Mouse (Mus musculus): Measurements from ENCODE around the gene 2900026A02Rik.

GRCm38 (mm10) chr5:113226632-113227102 is 5.6 kb upstream of the 2900026A02Rik start, which contains the start of gene Tmem211:
- TF ChIP-seq ZC3H11A (IDR thresholded peaks at IDR 0.05; ENCODE audit: low read depth, low read length), result no peak
- TF ChIP-seq POLR2A (IDR thresholded peaks at IDR 0.05; ENCODE audit: control insufficient read depth in 1 of 2, insufficient read depth in 1 of 2, low read depth in 1 of 2, low read length in 2 of 2, poor library complexity in 1 of 2), result no peak
- TF ChIP-seq NELFE (IDR thresholded peaks at IDR 0.05; ENCODE audit: low read depth, low read length), result no peak
- TF ChIP-seq RAD21 (IDR thresholded peaks at IDR 0.05; ENCODE audit: low read depth, low read length), result no peak
- peak in 1 of 3 experiments; percentile 9; a peak in 1 of 6 replicates for TF ChIP-seq CTCF (IDR thresholded peaks at IDR 0.05 in 2 of 3, conservative IDR thresholded peaks at IDR 0.05 in 1 of 3; ENCODE audit: control insufficient read depth in 1 of 3, insufficient read depth in 1 of 3, low read depth in 2 of 3, low read length in 3 of 3, poor library complexity in 1 of 3, severe bottlenecking in 1 of 3)
- no peak for TF ChIP-seq UBTF (IDR thresholded peaks at IDR 0.05; ENCODE audit: borderline replicate concordance, insufficient read depth, low read depth, low read length)
